Mouse (Mus musculus): Measurements from ENCODE around the gene Olfr78. TPM values are rescaled to one million over a fixed set of nuclear protein-coding genes. Genes with fewer than 3 reads are reported as not detected.

Olfr78 gene
- polyA plus RNA-seq (2014; fragmentation: Nextera tagmentation; extraction: Ambion mirVana), result 0.22 and 0.27 TPM in 2 replicates

DNA sequence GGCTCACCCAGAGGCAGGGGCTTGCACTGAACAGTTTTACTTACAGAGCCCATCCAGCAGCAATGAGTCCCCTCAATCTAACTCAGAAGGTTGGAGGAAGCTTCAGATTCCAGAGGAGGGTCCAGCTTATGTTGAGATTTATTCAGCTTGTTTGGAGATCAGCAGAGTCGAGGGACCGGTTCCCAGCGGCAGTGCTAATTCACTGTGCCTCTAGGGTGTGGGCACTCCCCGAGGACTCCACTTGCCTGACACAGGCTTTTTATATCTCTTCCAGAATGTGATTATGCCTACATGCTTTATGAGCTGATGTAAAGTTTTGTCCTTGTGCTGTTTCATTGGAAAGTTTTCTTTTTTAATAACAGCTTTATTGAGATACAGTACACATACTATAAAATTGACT is at the start of gene Olfr78, which contains the start of gene Olfr560:
Gene Olfr78 (minus strand): TSS at position 206 of the 400 bp plus-strand sequence.
Gene Olfr560 (minus strand): TSS at position 101 of the 400 bp plus-strand sequence.
- WGBS, result 78% methylated on average over 4 of the region's 4 CpGs
- no peak for ATAC-seq (ENCODE audit: low FRiP score, low TSS enrichment)

GRCm38 (mm10) chr7:102803180-102803579 is 43.9 kb upstream of the Olfr78 start, which contains the start of gene Olfr564:
TSS of gene Olfr564 (plus strand) at chr7:102803480.
- H3K27ac ChIP-seq (ENCODE audit: low read depth, low read length), result no peak within 1 kb of the TSS
- no peaks in the 10 kb centered on the region for H3K4me1 ChIP-seq (ENCODE audit: control insufficient read depth, insufficient read depth, low read length)
- no peak for ATAC-seq (ENCODE audit: low FRiP score, low TSS enrichment)
- H3K4me3 ChIP-seq (ENCODE audit: low read length), result no peak within 1 kb of the TSS
- no peaks in the 10 kb centered on the region for H3K9me3 ChIP-seq (ENCODE audit: control insufficient read depth, low read length)
- H3K27me3 ChIP-seq (ENCODE audit: control insufficient read depth, insufficient read depth, low read length), result no peaks in the 10 kb centered on the region
- no peak within 1 kb of the TSS for H3K4me2 ChIP-seq (replicated peaks; ENCODE audit: low read depth, low read length)
- no peaks in the 10 kb centered on the region for H3K36me3 ChIP-seq (ENCODE audit: control insufficient read depth, insufficient read depth, low read length)
- no peak within 1 kb of the TSS for H3K9ac ChIP-seq (ENCODE audit: low read depth, low read length)

More for the DNA sequence above, at the start of gene Olfr78, which contains the start of gene Olfr560:
- Histone ChIP-seq H3K9ac (ENCODE audit: low read depth, low read length) (no peak within 1 kb of the TSS), H3K27ac (ENCODE audit: low read depth, low read length) (no peak within 1 kb of the TSS), H3K4me1 (ENCODE audit: control insufficient read depth, insufficient read depth, low read length) (no peaks in the 10 kb centered on the region), H3K4me3 (ENCODE audit: low read length) (no peak within 1 kb of the TSS), H3K36me3 (ENCODE audit: control insufficient read depth, insufficient read depth, low read length) (no peaks in the 10 kb centered on the region), H3K9me3 (ENCODE audit: control insufficient read depth, low read length) (no peaks in the 10 kb centered on the region), H3K4me2 (replicated peaks; ENCODE audit: low read depth, low read length) (no peak within 1 kb of the TSS), H3K27me3 (ENCODE audit: control insufficient read depth, insufficient read depth, low read length) (no peaks in the 10 kb centered on the region)

DNA sequence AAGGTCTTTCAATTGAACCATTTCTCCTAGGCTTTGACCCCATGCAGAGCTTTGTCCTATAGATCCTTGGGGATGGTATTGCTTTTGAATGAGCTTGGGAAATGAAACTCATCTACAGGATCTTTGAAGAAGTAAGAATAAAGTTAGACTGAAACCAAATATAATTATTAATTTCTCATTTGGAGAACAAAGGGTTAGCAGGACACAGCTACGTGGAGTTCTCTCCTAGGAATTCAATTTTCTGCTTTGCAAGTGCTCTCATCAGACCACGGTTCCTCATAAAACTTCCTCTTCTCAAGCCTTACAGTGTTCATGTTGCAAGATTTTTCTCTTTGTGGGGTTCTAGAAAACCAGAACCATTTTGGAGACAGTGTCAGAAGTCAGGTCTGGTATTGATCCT is 11.7 kb upstream of the Olfr78 start, which contains the start of gene Olfr561:
Gene Olfr561 (plus strand): TSS at position 301 of the 400 bp plus-strand sequence.
- H3K4me1 ChIP-seq (ENCODE audit: control insufficient read depth, insufficient read depth, low read length), result no peaks in the 10 kb centered on the region
- no peak within 1 kb of the TSS for H3K27ac ChIP-seq (ENCODE audit: low read depth, low read length)
- no peak for ATAC-seq (ENCODE audit: low FRiP score, low TSS enrichment)
- no peaks in the 10 kb centered on the region for H3K36me3 ChIP-seq (ENCODE audit: control insufficient read depth, insufficient read depth, low read length)
- H3K4me3 ChIP-seq (ENCODE audit: low read length), result no peak within 1 kb of the TSS
- no peak within 1 kb of the TSS for H3K9ac ChIP-seq (ENCODE audit: low read depth, low read length)
- no peaks in the 10 kb centered on the region for H3K27me3 ChIP-seq (ENCODE audit: control insufficient read depth, insufficient read depth, low read length)
- H3K9me3 ChIP-seq (ENCODE audit: control insufficient read depth, low read length), result no peaks in the 10 kb centered on the region
- H3K4me2 ChIP-seq (replicated peaks; ENCODE audit: low read depth, low read length), result no peak within 1 kb of the TSS
- WGBS, result 75% methylated on average over 2 of the region's 2 CpGs

DNA sequence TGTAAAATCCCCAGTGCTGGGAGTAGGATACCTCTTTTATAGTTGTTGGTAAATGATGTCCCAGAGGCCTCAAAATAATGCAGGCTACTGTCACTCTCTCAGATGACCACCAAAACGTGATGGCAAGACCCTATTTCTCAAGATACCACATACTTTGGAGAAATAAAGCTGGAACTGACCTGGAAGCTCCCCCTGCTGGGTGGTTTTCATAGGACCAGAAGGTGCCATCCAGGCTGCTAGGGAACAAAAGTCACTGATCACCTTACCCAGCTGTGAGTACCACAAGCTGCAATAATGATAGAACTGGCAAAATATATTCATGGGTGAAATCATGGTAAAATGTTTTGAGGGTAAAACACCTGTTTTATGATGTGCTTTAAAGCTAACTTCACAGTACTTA is 7.2 kb downstream of the Olfr78 start:
- Histone ChIP-seq H3K36me3 (ENCODE audit: control insufficient read depth, insufficient read depth, low read length) (no peaks in the 10 kb centered on the region), H3K9me3 (ENCODE audit: control insufficient read depth, low read length) (no peaks in the 10 kb centered on the region), H3K9ac (ENCODE audit: low read depth, low read length) (no peak overlapping the region), H3K27ac (ENCODE audit: low read depth, low read length) (no peak overlapping the region), H3K27me3 (ENCODE audit: control insufficient read depth, insufficient read depth, low read length) (no peaks in the 10 kb centered on the region), H3K4me2 (replicated peaks; ENCODE audit: low read depth, low read length) (no peak overlapping the region), H3K4me1 (ENCODE audit: control insufficient read depth, insufficient read depth, low read length) (no peaks in the 10 kb centered on the region), H3K4me3 (ENCODE audit: low read length) (no peak overlapping the region)
- 29% methylated on average over 1 of the region's 1 CpGs for WGBS
- ATAC-seq (ENCODE audit: low FRiP score, low TSS enrichment), result no peak

GRCm38 (mm10) chr7:102737705-102738104 is 21.6 kb downstream of the Olfr78 start:
- 24% methylated on average over 2 of the region's 2 CpGs for WGBS
- Histone ChIP-seq H3K4me3 (ENCODE audit: low read length) (no peak overlapping the region), H3K4me2 (replicated peaks; ENCODE audit: low read depth, low read length) (no peak overlapping the region), H3K9me3 (ENCODE audit: control insufficient read depth, low read length) (no peaks in the 10 kb centered on the region), H3K36me3 (ENCODE audit: control insufficient read depth, insufficient read depth, low read length) (no peaks in the 10 kb centered on the region), H3K4me1 (ENCODE audit: control insufficient read depth, insufficient read depth, low read length) (no peaks in the 10 kb centered on the region), H3K27ac (ENCODE audit: low read depth, low read length) (no peak overlapping the region), H3K27me3 (ENCODE audit: control insufficient read depth, insufficient read depth, low read length) (no peaks in the 10 kb centered on the region), H3K9ac (ENCODE audit: low read depth, low read length) (no peak overlapping the region)
- ATAC-seq (ENCODE audit: low FRiP score, low TSS enrichment), result no peak

GRCm38 (mm10) chr7:102733793-102734192 is 25.5 kb downstream of the Olfr78 start:
- Histone ChIP-seq H3K4me1 (ENCODE audit: control insufficient read depth, insufficient read depth, low read length) (no peaks in the 10 kb centered on the region), H3K36me3 (ENCODE audit: control insufficient read depth, insufficient read depth, low read length) (no peaks in the 10 kb centered on the region), H3K4me3 (ENCODE audit: low read length) (no peak overlapping the region), H3K9me3 (ENCODE audit: control insufficient read depth, low read length) (no peaks in the 10 kb centered on the region), H3K27me3 (ENCODE audit: control insufficient read depth, insufficient read depth, low read length) (no peaks in the 10 kb centered on the region), H3K4me2 (replicated peaks; ENCODE audit: low read depth, low read length) (no peak overlapping the region), H3K9ac (ENCODE audit: low read depth, low read length) (no peak overlapping the region), H3K27ac (ENCODE audit: low read depth, low read length) (no peak overlapping the region)
- 14% methylated on average over 1 of the region's 1 CpGs for WGBS
- no peak for ATAC-seq (ENCODE audit: low FRiP score, low TSS enrichment)

- ATAC-seq (ENCODE audit: low FRiP score, low TSS enrichment), result no peak
- Histone ChIP-seq H3K27me3 (ENCODE audit: control insufficient read depth, insufficient read depth, low read length) (no peaks in the 10 kb centered on the region), H3K4me2 (replicated peaks; ENCODE audit: low read depth, low read length) (no peak within 1 kb of the TSS), H3K4me3 (ENCODE audit: low read length) (no peak within 1 kb of the TSS), H3K27ac (ENCODE audit: low read depth, low read length) (no peak within 1 kb of the TSS), H3K36me3 (ENCODE audit: control insufficient read depth, insufficient read depth, low read length) (no peaks in the 10 kb centered on the region), H3K4me1 (ENCODE audit: control insufficient read depth, insufficient read depth, low read length) (no peaks in the 10 kb centered on the region), H3K9ac (ENCODE audit: low read depth, low read length) (no peak within 1 kb of the TSS), H3K9me3 (ENCODE audit: control insufficient read depth, low read length) (no peaks in the 10 kb centered on the region)
Observed at GRCm38 (mm10) chr7:102727391-102727790, 31.9 kb downstream of the Olfr78 start, which contains the start of gene Olfr559. TSS of gene Olfr559 (minus strand) at chr7:102727491.

DNA sequence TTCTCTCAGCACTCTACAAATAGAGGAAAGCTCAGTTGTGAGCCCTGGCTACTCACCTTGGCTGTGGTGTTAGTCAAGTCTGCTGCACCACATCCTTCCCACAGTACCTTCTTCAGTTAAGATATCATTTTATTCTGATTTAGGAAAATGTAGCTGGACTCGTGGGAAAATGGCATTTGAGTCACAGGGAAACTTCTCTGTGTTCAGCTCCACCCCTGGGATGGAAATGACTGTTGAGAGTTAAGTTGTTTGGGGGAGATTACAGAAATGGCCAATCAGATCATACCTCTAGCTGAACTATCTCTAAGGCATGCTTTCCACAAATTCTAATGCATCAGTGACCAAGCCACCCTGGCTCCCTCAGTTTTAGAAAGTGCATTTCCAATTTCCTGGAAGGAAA is 40.3 kb downstream of the Olfr78 start, which contains the start of gene Olfr33:
Gene Olfr33 (minus strand): TSS at position 101 of the 400 bp plus-strand sequence.
- 46% methylated on average over 1 of the region's 1 CpGs for WGBS
- no peaks in the 10 kb centered on the region for H3K36me3 ChIP-seq (ENCODE audit: control insufficient read depth, insufficient read depth, low read length)
- H3K4me1 ChIP-seq (ENCODE audit: control insufficient read depth, insufficient read depth, low read length), result no peaks in the 10 kb centered on the region
- H3K4me3 ChIP-seq (ENCODE audit: low read length), result no peak within 1 kb of the TSS
- no peak within 1 kb of the TSS for H3K9ac ChIP-seq (ENCODE audit: low read depth, low read length)
- no peak within 1 kb of the TSS for H3K27ac ChIP-seq (ENCODE audit: low read depth, low read length)
- no peaks in the 10 kb centered on the region for H3K9me3 ChIP-seq (ENCODE audit: control insufficient read depth, low read length)
- H3K4me2 ChIP-seq (replicated peaks; ENCODE audit: low read depth, low read length), result no peak within 1 kb of the TSS
- H3K27me3 ChIP-seq (ENCODE audit: control insufficient read depth, insufficient read depth, low read length), result no peaks in the 10 kb centered on the region
- ATAC-seq (ENCODE audit: low FRiP score, low TSS enrichment), result no peak

- Histone ChIP-seq H3K9ac (ENCODE audit: low read depth, low read length) (no peak within 1 kb of the TSS), H3K36me3 (ENCODE audit: control insufficient read depth, insufficient read depth, low read length) (no peaks in the 10 kb centered on the region), H3K4me1 (ENCODE audit: control insufficient read depth, insufficient read depth, low read length) (no peaks in the 10 kb centered on the region), H3K4me3 (ENCODE audit: low read length) (no peak within 1 kb of the TSS), H3K4me2 (replicated peaks; ENCODE audit: low read depth, low read length) (no peak within 1 kb of the TSS), H3K27me3 (ENCODE audit: control insufficient read depth, insufficient read depth, low read length) (no peaks in the 10 kb centered on the region), H3K9me3 (ENCODE audit: control insufficient read depth, low read length) (no peaks in the 10 kb centered on the region), H3K27ac (ENCODE audit: low read depth, low read length) (no peak within 1 kb of the TSS)
- no peak for ATAC-seq (ENCODE audit: low FRiP score, low TSS enrichment)
Observed at GRCm38 (mm10) chr7:102701915-102702314, 57.4 kb downstream of the Olfr78 start, which contains the start of gene Olfr558. TSS of gene Olfr558 (plus strand) at chr7:102702215.

All from kidney, embryonic 14.5 days (tissue).